Mouse (Mus musculus): ENCODE measurements around the gene Gm49450.

Gm49450 gene

GRCm38 (mm10) chr15:98953401-98954356, at the start of gene Gm49450, which contains the start of gene Tuba1a:
Gm49450 (minus strand) TSS chr15:98953551.
Tuba1a (minus strand) TSS chr15:98953703.
- DNase-seq (ENCODE audit: low read depth, low spot score) = peak; percentile 95

GRCm38 (mm10) chr15:99001451-99001931, 48.1 kb upstream of the Gm49450 start:
- DNase-seq (ENCODE audit: low read depth, low spot score) = no peak

- no peak for DNase-seq (ENCODE audit: low read depth, low spot score)
Observed at GRCm38 (mm10) chr15:99000535-99001283, 47.4 kb upstream of the Gm49450 start.

- DNase-seq (ENCODE audit: low read depth, low spot score) = no peak
Observed at GRCm38 (mm10) chr15:98998775-98999157, 45.4 kb upstream of the Gm49450 start.

GRCm38 (mm10) chr15:98997938-98998774, 44.8 kb upstream of the Gm49450 start:
- no peak for DNase-seq (ENCODE audit: low read depth, low spot score)

GRCm38 (mm10) chr15:98996840-98997239, 43.5 kb upstream of the Gm49450 start:
- DNase-seq (ENCODE audit: low read depth, low spot score) = no peak

- DNase-seq (ENCODE audit: low read depth, low spot score) = no peak
Observed at GRCm38 (mm10) chr15:98994957-98995520, 41.7 kb upstream of the Gm49450 start.

- DNase-seq (ENCODE audit: low read depth, low spot score) = peak; percentile 82
Observed at GRCm38 (mm10) chr15:98993865-98994264, 40.5 kb upstream of the Gm49450 start.

- DNase-seq (ENCODE audit: low read depth, low spot score) = peak; percentile 79
Observed at GRCm38 (mm10) chr15:98993093-98993793, 39.9 kb upstream of the Gm49450 start.

- no peak for DNase-seq (ENCODE audit: low read depth, low spot score)
Observed at GRCm38 (mm10) chr15:98992086-98992912, 38.9 kb upstream of the Gm49450 start.

GRCm38 (mm10) chr15:98991540-98992050, 38.2 kb upstream of the Gm49450 start:
- DNase-seq (ENCODE audit: low read depth, low spot score) = no peak

- no peak for DNase-seq (ENCODE audit: low read depth, low spot score)
Observed at GRCm38 (mm10) chr15:98990669-98991539, 37.6 kb upstream of the Gm49450 start.

GRCm38 (mm10) chr15:98989701-98990430, 36.5 kb upstream of the Gm49450 start:
- no peak for DNase-seq (ENCODE audit: low read depth, low spot score)

- DNase-seq (ENCODE audit: low read depth, low spot score) = no peak
Observed at GRCm38 (mm10) chr15:98988787-98989186, 35.4 kb upstream of the Gm49450 start.

GRCm38 (mm10) chr15:98987661-98988181, 34.4 kb upstream of the Gm49450 start:
- DNase-seq (ENCODE audit: low read depth, low spot score) = no peak

- DNase-seq (ENCODE audit: low read depth, low spot score) = no peak
Observed at GRCm38 (mm10) chr15:98987077-98987630, 33.8 kb upstream of the Gm49450 start.

Data from retina, postnatal 7 days (tissue).